Mouse (Mus musculus) left cerebral cortex, adult 18-20 months (tissue): ENCODE data around the gene Spred2. TPM values are rescaled to one million over a fixed set of nuclear protein-coding genes. Genes with fewer than 3 reads are reported as not detected.

ENCODE experiments used
- DNase-seq, 2 experiments: peaks; one replicate each; pipeline ENCODE4 v3.0.0; 2021 to 2022; ENCODE audit warnings: low spot score in 2 of 2, mixed read lengths in 1 of 2
- total RNA-seq, 2 experiments: library from RNA; stranded (reverse); gene quantifications; 2 replicates each; pipeline ENCODE4 v1.2.3; 2021

The Spred2 gene
- total RNA-seq, 2 experiments from 2014 or later: 99.8 to 122 TPM

DNA sequence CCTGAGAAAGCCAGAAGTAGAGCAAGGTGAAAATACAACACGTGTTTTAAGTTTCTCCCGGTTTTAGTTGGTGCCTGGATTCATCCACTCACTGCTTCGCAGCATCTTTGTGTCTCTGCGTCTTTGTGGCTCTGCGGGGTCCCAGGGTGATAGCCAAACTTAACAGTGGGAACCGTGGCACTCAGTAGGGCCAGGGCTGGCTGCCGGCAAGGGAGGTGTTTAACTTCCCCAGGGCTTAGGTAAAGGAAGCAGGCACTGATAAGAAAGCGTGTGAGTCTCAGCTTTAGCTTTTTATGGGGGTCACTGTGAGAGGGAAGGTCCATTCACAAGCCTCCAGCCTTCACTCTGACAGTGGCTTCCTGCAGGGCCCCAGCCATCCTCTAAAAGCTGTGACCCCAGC, 28.8 kb downstream of the Spred2 start:
- no peak for DNase-seq

GRCm38 (mm10) chr11:19953919-19954318, 29.7 kb downstream of the Spred2 start:
- DNase-seq: no peak

DNA sequence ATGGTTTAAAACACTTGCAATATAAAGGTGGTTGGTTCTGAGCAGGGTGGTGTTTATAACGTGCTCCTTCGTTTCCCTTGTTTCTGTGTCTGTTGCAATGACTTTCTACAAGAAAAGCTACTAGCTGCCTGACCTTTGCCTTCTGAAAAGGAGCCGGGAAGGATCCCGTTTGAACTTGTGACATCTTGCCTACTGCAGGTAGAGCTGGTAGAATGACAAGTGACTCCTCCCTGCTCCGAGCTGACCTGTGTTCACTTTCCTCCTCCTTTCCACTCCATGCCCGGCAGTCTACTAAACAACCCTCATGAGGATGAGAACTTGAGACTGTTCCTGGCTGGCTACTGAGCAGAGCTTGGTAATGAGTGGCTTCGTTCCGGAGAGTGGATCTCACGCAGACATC, 30.9 kb downstream of the Spred2 start:
- DNase-seq: no peak

GRCm38 (mm10) chr11:19955701-19956100, 31.5 kb downstream of the Spred2 start:
- no peak for DNase-seq

- DNase-seq: no peak
Observed at GRCm38 (mm10) chr11:19959006-19959405, 34.8 kb downstream of the Spred2 start.

- no peak for DNase-seq
Observed at GRCm38 (mm10) chr11:19959897-19960296, 35.7 kb downstream of the Spred2 start.

GRCm38 (mm10) chr11:19960541-19960940, 36.4 kb downstream of the Spred2 start:
- DNase-seq: no peak

GRCm38 (mm10) chr11:19961088-19961487, 36.9 kb downstream of the Spred2 start:
- no peak for DNase-seq

DNA sequence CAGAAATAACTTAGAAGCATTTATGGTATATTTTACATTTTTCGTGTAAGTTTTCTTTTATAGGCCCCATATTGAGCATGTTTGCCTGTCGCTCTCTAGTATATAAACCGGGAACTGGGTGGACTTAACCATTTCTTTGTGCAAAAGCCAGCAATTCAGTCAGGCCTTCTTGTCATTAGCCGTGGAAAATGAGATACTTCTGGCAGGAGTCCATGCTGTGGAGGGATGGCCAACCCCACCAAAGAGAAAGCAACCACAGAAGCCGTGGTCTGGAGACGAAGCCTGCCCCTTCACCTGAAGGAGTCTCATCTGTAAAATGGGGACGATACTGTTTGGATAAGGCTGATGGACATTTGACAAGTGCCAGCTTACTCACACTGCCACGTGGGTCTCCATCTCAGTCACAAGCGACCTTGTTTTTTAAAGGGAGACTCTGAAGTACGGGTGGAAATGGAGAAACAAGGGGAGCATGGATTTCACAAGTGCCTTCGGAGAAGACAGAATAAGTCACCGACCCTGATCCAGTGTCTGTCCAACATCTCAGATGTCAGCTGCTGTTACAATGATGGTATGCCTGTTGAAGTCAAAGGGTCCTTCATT, 37.7 kb downstream of the Spred2 start:
- no peak for DNase-seq

- no peak for DNase-seq
Observed at GRCm38 (mm10) chr11:19962796-19963195, 38.6 kb downstream of the Spred2 start.

- no peak for DNase-seq
Observed at GRCm38 (mm10) chr11:19963717-19964141, 39.6 kb downstream of the Spred2 start.

DNA sequence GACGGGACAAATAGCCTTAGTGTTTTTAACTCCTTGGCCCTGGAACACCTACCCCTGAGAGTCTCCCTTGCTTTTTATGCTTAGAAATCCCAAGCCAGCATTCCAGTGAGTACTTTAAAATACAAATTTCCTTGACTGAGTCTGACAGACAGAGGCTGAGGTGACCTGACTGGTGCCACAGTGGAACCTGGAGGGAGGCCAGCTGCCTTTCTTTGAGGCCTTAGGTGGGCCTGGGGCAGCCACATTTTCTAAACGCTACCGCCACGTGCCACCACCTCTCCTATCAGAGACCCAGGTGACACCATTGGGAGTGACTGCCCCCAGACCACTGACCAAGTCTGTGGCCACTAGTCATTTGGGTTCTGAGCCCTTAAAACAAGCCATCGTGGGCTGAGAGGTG, 40.2 kb downstream of the Spred2 start:
- no peak for DNase-seq

DNA sequence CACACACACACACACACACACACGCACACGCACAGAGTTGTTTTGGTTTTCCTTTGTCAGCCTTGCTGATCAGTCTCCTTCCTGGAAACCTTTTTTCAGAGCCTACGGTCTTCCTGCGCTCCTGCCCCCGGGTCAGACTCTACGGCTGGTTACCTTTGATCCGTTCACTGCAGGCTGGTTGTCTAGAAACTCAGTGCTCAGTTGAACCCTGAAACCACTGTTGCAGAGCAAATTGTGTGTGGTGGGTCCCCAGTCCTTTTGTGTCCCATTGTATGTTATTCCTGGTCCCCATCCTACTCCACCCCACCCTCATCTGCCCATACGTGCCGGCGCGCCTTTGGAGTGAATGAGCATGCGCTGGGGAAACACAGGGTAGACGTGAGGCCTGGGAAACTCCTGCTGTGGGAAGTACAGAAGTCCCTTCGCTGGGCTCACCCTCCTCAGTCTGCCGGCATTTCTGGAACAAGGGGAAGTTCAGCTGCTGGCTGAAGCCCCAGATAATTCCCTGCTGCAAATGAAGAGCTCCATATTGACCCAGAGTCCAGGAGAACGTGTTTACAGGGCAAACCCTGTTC, 40.9 kb downstream of the Spred2 start:
- DNase-seq: no peak

- DNase-seq: no peak
Observed at GRCm38 (mm10) chr11:19965664-19966063, 41.5 kb downstream of the Spred2 start.

DNA sequence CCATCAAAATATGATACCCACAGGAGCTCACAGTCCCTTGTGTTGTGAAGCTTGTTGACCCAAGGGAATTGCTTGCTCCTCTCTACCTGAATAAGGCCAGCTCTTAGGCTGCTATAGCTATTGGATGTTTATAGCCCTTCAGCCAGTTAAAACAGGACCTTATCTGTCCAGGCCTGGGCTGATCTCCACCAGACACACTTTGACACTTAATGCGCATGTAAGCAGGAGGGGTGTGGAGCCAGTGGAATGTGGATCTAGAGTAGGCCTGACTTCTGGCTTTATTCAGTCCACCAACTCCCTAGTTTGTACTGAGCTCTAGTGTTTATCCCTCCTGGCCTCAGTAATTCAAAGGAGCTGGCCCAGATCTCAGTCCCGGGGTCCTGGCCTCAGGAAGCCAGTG, 42.1 kb downstream of the Spred2 start:
- DNase-seq: no peak

GRCm38 (mm10) chr11:19969584-19969983, 45.4 kb downstream of the Spred2 start:
- no peak for DNase-seq

DNA sequence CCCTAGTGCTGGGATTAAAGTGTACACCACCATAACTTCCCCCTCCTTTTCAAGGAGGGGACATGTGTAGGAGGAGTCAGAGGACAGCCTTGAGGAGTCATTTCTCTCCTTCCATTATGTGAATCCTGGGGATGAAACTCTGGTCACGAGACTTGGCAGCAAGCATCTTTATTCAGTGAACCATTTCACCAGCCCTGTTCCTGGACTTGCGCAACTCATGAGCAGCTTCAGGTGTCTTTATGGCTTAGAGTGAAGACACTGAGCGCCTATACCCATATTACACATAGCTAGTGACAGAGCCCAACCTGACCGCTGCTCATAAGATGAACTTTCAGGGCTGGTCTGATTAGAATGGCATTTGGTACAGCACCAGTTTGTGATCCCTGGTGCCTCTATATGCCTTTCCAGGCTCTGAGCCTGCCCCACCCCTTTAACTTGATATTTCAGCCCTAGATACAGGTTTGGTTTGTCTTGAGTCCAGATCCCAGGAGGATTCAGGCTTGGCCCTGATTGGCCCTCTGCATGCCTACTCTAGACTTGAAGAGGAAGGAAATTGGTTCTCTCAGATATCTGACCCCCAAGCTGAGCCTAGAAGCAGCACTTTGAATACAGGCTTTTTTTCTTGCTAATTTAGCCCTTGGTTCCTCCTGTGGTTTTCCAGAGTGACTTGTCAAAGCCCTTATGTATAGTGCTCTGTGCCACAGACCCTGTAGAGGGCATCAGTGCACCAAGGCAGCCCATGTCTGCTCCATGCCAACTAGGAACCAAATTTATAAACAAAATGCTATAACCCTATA, 48.0 kb downstream of the Spred2 start:
- DNase-seq: no peak

DNA sequence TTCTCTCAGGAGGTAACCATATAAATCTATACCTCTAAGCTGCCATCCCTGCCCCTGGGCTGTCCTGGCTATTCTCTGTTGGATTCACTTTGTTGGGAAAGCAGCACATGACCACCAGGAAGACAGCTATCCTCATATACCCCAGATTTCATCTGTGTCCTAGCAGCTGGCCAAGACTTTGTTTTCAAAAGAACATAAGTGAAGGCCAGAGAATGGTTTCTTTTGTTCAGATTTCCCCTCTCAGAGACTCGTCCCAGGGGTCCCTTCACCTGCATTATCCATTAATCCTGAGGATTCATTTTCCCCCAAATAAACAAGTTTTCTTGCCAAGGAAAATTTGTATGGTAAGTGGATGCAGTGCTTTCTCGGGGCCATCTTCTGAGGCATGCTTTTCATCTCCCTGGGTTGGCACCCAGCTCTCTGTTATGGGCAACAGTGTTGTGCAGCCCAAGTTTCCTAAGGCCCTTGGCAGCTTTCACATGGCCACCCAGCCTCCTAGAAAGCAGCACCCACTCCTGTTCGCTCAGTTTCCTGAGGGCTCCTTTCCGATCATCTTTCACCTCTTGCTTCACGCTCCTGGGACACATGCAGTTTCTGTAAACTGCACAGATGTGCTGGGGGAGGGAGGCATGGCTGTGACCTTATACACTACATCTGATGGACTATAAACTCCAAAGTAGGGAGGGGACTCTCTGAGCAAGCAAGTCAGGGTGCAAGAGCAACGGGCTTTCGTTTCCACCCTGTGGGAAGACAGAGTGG, 49.0 kb downstream of the Spred2 start:
- no peak for DNase-seq

DNA sequence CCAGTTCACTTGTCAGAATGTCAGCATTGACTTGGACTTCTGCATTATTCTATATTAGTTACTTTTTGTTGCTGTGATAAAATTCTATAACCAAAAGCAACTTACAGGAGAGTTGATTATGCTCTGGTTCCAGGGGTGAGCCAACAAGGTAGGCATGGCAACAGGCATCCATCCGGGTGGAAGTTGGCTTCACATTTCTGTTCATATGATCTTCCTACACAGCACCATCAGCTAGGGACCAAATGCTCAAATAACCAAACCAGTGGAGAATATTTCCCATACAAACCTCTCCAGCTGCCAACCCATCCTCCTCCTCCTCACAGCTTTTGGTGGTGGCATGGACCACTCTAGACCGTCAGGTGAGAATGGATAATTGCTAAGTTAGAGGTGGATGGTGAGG, 51.9 kb downstream of the Spred2 start:
- no peak for DNase-seq

GRCm38 (mm10) chr11:19977687-19978086, 53.5 kb downstream of the Spred2 start:
- DNase-seq: no peak

DNA sequence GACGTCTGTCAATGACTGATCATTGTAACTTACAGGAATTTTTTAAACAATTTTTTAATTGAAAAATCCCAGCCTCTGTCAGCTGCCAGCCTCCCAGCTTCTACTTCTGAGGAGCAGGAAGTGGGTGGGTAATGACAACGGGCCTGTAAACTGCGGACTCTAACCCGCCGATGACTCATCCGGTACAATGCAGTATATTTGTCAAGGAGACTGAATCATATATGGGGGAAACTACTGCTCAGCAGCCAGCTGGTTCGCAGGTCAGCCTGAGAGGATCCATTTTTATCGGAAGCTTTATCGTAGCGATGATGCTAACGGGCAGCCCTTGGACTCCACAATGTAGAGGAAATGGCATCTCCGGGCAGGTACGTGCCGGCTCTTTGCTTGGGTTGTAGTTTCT, 55.2 kb downstream of the Spred2 start:
- peak; percentile 66 to 69 for DNase-seq

DNA sequence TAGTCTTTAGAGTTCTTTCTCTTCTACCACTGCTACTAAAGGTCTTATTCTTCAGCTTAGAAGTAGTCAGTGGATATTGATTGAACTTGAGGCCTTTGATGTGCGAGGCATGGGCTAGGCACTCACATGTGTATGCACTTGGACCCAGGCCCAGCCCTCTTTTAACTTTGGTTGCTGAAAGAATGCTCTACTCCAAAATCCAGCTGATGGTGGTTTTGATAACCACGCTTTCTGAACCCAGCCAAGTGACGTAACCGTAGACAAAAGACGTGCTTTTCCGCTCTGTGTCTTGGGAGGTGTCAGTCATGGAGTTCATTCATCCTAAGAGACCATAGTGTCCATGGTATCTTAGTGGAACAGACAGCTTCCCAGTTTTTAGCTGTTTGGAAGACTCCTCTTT, 57.9 kb downstream of the Spred2 start:
- no peak for DNase-seq
